Mouse (Mus musculus): ENCODE results near the gene Olfr917.

Gene Olfr917

DNA sequence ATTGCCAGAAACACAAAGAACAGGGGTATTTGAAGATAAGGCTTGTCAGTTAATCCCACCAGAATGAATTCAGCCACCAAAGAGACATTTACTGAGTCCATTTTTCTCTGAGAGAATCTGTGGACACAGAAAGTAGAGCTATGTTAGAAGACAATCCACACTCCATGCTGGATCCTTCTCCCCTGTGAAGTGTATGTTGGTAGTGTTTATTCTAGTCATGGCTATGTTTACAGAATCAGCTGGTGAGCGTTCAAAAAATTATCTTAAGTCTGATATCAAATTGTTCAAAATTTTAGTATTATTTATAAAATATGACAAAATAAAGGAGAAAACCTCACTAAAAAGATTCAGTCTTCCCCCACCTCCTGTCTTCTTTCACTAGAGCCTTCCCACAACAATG is at the start of gene Olfr917:
Gene Olfr917 (minus strand): TSS at position 101 of the 400 bp plus-strand sequence.
- no peak for DNase-seq

DNA sequence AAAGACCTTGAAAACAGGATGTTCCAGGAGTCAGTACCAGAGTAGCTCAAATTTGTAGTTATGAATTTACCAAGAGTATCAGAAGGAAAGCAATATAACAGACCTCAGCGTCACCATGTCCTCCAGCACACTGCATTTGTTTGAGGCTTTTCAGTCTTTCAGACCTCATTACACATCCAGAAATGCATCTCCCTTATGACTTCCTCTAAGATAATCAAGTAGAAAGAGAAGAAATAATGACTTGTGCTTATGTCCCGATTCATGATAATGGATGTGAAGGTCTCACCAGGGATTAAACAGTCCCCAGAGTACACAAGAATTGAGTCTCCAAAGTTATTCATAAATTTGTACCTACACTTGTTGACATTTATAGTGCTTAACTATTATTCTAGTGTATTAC is 8.9 kb upstream of the Olfr917 start, which contains the start of gene Olfr918:
Gene Olfr918 (minus strand): TSS at position 101 of the 400 bp plus-strand sequence.
- DNase-seq, result no peak

GRCm38 (mm10) chr9:38672887-38673286 is 7.2 kb upstream of the Olfr917 start:
- no peak for DNase-seq

DNA sequence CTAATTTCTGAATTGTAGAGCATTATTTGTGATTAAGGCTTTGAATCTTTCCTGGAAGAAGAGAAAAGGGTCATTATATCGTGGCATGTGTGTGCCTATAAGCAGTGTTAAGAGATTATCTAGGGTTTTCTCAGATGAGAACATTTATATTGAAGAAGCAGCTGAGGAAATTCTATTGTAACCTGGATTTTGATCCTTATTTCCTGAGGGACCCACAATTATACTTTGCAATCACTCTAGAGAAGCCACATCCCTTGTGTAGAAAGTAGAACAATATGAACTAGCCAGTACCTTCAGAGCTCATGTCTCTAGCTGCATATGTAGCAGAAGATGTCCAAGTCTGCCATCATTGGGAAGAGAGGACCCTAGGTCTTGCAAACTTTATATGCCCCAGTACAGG is 5.9 kb downstream of the Olfr917 start, which contains the start of gene Olfr916:
Gene Olfr916 (minus strand): TSS at position 101 of the 400 bp plus-strand sequence.
- no peak for DNase-seq

DNA sequence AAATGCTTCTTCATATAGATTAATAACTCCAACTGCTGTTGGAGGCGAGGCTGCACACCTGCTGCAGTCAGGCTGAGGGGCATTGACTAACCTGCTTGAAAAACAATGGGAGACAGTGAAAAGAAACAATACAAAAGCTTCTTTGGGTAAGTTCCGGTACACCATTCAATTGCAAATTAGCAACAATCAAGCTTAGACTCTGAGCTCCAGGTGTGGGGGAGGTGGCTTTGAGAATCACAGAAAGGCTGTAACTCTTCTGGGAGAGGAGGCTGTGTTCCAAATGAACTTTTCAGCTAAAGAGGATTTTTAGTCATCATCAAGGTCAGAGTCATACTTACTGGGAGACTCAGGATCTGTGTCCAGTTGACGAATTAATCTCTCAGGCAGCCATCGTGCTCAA is 33.2 kb downstream of the Olfr917 start:
- DNase-seq, result no peak
